Mouse (Mus musculus) embryonic fibroblast, embryonic 13.5 days (primary cell): ENCODE data around the gene Vmn2r109. TPM values are rescaled to one million over a fixed set of nuclear protein-coding genes. Genes with fewer than 3 reads are reported as not detected.
"Not testable (repeated sequence)": the region's sequence is repeated elsewhere in the genome, so short reads cannot be mapped to it uniquely, and the experiment has no call there.

ENCODE experiments used
- H3K27ac ChIP-seq: 2 replicates; pipeline ENCODE4 v1.5.1; 2012; ENCODE audit warnings: low read length, control low read depth, inconsistent platforms; ENCODE audit not compliant: insufficient read depth
- H3K4me1 ChIP-seq: 2 replicates; pipeline ENCODE4 v1.6.1; 2011; ENCODE audit warnings: low read length; ENCODE audit not compliant: control insufficient read depth, insufficient read depth
- H3K4me3 ChIP-seq: 2 replicates; pipeline ENCODE4 v1.5.1; 2011; ENCODE audit warnings: mild to moderate bottlenecking, control low read depth, low read length; ENCODE audit not compliant: insufficient read depth
- CTCF ChIP-seq: IDR thresholded peaks from 2 replicates; pipeline ENCODE4 v1.5.1; 2011; ENCODE audit warnings: mild to moderate bottlenecking, control low read depth, low read length, moderate library complexity, borderline replicate concordance; ENCODE audit not compliant: insufficient read depth
- POLR2A ChIP-seq: IDR thresholded peaks from 2 replicates; pipeline ENCODE4 v1.6.1; 2011; ENCODE audit warnings: low read depth, mild to moderate bottlenecking, control low read depth, low read length, moderate library complexity
- polyA plus RNA-seq: library from polyadenylated mRNA; stranded (reverse); fragments of >200 nt; gene quantifications from 2 replicates; pipeline ENCODE4 v1.2.4, GENCODE M21; 2011; ENCODE audit warnings: low read depth; ENCODE audit not compliant: missing spikeins, insufficient read length

Vmn2r109 gene
- polyA plus RNA-seq, result not detected in 2 replicates

DNA sequence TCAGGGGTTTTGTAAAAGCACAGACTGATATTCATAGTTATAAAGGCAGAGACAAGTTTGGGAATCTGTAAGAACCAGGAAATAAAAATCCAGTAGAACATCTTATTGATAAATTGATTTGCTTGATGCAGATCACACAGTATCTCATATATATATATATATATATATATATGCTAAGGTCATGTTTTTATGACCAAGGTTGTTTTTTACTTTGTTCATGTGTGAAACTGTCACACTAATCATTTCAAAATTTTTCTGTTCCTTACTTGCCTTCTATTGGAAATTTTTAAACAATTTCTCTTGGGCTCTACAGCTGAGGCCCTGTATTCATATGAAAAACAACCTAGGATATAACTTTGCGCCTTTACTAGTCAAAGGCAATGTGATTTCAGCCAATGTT lies at the start of gene Vmn2r109:
Vmn2r109 (minus strand) TSS at position 101 of the 400 bp plus-strand sequence.
- no peak within 1 kb of the TSS for H3K4me3 ChIP-seq
- no peak within 1 kb of the TSS for H3K27ac ChIP-seq
- TF ChIP-seq CTCF, result no peak
- no peak for TF ChIP-seq POLR2A
- no peaks in the 10 kb centered on the region for H3K4me1 ChIP-seq

DNA sequence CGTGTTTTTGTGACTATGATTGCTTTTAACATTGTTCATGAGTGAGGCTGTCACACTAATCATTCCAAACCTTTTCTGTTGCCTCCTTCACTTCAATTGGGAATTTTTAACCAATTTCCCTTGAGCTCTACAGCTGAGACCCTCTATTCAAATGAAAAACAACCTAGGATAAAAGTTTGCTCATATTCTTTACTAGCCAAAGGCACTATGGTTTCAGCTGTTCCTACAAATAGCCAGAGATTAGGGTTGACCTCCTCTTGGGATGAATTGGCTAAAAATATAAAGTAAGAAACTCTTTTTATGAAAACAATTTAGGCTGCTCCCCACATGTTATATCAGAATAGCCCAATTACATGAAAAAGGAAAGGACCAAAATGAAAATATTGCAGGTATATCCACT lies 31.8 kb upstream of the Vmn2r109 start, which contains the start of gene Vmn2r110:
Vmn2r110 (minus strand) TSS at position 101 of the 400 bp plus-strand sequence.
- H3K27ac ChIP-seq, result no peak within 1 kb of the TSS
- H3K4me3 ChIP-seq, result no peak within 1 kb of the TSS
- TF ChIP-seq POLR2A, result no peak
- no peak for TF ChIP-seq CTCF
- H3K4me1 ChIP-seq, result no peaks in the 10 kb centered on the region

DNA sequence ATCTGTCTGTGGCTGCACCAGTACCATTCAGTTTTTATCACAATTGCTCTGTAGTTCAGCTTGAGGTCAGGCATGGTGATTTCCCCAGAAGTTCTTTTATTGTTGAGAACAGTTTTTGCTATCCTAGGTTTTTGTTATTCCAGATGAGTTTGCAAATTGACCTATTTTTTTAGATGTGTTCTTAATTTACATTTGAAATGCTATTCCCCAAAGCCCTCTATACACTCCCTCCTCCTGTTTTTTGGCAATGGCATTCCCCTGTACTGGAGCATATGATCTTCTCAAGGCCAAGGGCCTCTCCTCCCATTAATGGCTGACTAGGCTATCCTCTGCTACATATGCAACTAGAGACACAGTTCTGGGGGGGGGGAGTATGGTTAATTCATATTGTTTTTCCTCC lies 56.3 kb downstream of the Vmn2r109 start:
- H3K4me3 ChIP-seq, H3K27ac ChIP-seq, H3K4me1 ChIP-seq: not testable (repeated sequence)

DNA sequence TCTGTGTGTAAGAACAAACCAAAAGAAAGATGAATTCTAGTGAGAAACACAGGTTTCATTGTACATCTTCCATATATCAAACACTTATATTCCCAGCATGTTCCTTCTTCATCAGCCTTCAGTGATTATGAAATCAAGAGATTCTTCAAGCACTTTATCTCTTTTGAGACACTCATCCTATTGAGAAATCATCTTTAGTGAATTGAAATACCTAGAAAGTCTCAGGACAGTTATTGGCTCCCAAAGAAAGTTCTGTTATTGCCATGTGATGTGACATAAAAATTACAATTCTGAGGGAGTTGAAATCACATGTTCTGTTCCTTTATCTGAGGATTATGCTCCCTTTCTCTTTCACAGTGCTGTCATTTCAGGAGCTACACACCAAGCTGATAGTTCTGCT lies 66.7 kb downstream of the Vmn2r109 start, which contains the start of gene Vmn1r225:
Vmn1r225 (plus strand) TSS at position 301 of the 400 bp plus-strand sequence.
- Histone ChIP-seq H3K4me3 (no peak within 1 kb of the TSS), H3K4me1 (no peaks in the 10 kb centered on the region), H3K27ac (no peak within 1 kb of the TSS)
- TF ChIP-seq CTCF, result no peak
- TF ChIP-seq POLR2A, result no peak

Other genes with a start within 250 kb of the Vmn2r109 start
- not detected in 2 replicates for gene Vmn2r107, start 219.5 kb downstream of the Vmn2r109 start, polyA plus RNA-seq
- gene Vmn1r224, start 150.6 kb downstream of the Vmn2r109 start, polyA plus RNA-seq, result not detected in 2 replicates
- gene Vmn2r108, start 83.4 kb downstream of the Vmn2r109 start, polyA plus RNA-seq, result not detected in 2 replicates
- gene Vmn1r225, start 66.6 kb downstream of the Vmn2r109 start, polyA plus RNA-seq, result not detected in 2 replicates
- not detected in 2 replicates for gene Vmn2r110, start 31.7 kb upstream of the Vmn2r109 start, polyA plus RNA-seq
- gene Fpr-rs3, start 60.1 kb upstream of the Vmn2r109 start, polyA plus RNA-seq, result not detected in 2 replicates
- gene Vmn1r226, start 118.1 kb upstream of the Vmn2r109 start, polyA plus RNA-seq, result not detected in 2 replicates
- not detected in 2 replicates for gene Vmn1r227, start 165.1 kb upstream of the Vmn2r109 start, polyA plus RNA-seq
- gene Vmn1r228, start 221.4 kb upstream of the Vmn2r109 start, polyA plus RNA-seq, result not detected in 2 replicates
- gene Vmn1r229, start 246.8 kb upstream of the Vmn2r109 start, polyA plus RNA-seq, result not detected in 2 replicates